Mouse (Mus musculus) forebrain, embryonic 16.5 days (tissue): ENCODE measurements around the gene 2510002D24Rik. TPM values are rescaled to one million over a fixed set of nuclear protein-coding genes. Genes with fewer than 3 reads are reported as not detected.

Experiments used
- ATAC-seq: fragments of 200-750 bp; cut with Nextera tagmentation; 2 replicates; pipeline ENCODE4 v1.8.0; 2017; ENCODE audit warnings: mild to moderate bottlenecking, moderate library complexity
- H3K27ac ChIP-seq: fragments of 300-500 bp; sonication (generic); 2 replicates; pipeline ENCODE4 v1.5.1; 2014; ENCODE audit warnings: low read length, control low read depth
- H3K27me3 ChIP-seq: fragments of 300-500 bp; sonication (generic); replicated peaks from 2 replicates; pipeline ENCODE4 v1.6.1; 2014; ENCODE audit warnings: low read length; ENCODE audit not compliant: control insufficient read depth, insufficient read depth
- H3K36me3 ChIP-seq: fragments of 300-500 bp; sonication (generic); 2 replicates; pipeline ENCODE4 v1.6.1; 2014; ENCODE audit not compliant: control insufficient read depth, insufficient read depth
- H3K4me1 ChIP-seq: fragments of 300-500 bp; sonication (generic); replicated peaks from 2 replicates; pipeline ENCODE4 v1.6.1; 2014; ENCODE audit warnings: low read length; ENCODE audit not compliant: control insufficient read depth, insufficient read depth
- H3K4me2 ChIP-seq: fragments of 300-500 bp; sonication (generic); 2 replicates; pipeline ENCODE4 v1.6.1; 2014; ENCODE audit warnings: mild to moderate bottlenecking, low read length, control low read depth
- H3K4me3 ChIP-seq: fragments of 300-500 bp; sonication (generic); replicated peaks from 2 replicates; pipeline ENCODE4 v1.5.1; 2014; ENCODE audit warnings: mild to moderate bottlenecking, low read length, control low read depth
- H3K9ac ChIP-seq: fragments of 300-500 bp; sonication (generic); replicated peaks from 2 replicates; pipeline ENCODE4 v1.6.1; 2014; ENCODE audit warnings: low read depth, low read length, control low read depth
- H3K9me3 ChIP-seq: fragments of 300-500 bp; sonication (generic); 2 replicates; pipeline ENCODE4 v1.6.1; 2016; ENCODE audit warnings: low read length; ENCODE audit not compliant: control insufficient read depth
- WGBS: fragments of 180-500 bp; shearing (Covaris S2); extraction: QIAGEN DNeasy Blood & Tissue Kit; methylation state at CpG from one replicate; pipeline ENCODE4 v1.1.7; 2014; 5-methylcytosine and 5-hydroxymethylcytosine counted together
- polyA plus RNA-seq: library from polyadenylated mRNA; unstranded; fragments of >200 nt; fragmentation: Nextera tagmentation; extraction: Ambion mirVana; gene quantifications from 2 replicates; pipeline ENCODE4 v1.2.1, GENCODE M21; 2015

Gene 2510002D24Rik
- polyA plus RNA-seq, 1 experiment from 2014 or later: 32.5 TPM

- Histone ChIP-seq H3K4me2 (peak overlapping the region; percentile 66), H3K36me3 (peaks cover 3% of the 10 kb centered on the region; the same call in 1 of the 2 replicates), H3K9ac (peak overlapping the region; percentile 90), H3K27ac (peak overlapping the region; percentile 97), H3K4me1 (peaks cover 28% of the 10 kb centered on the region), H3K4me3 (peak overlapping the region; percentile 70), H3K9me3 (no peaks in the 10 kb centered on the region), H3K27me3 (no peaks in the 10 kb centered on the region)
- ATAC-seq: no peak
- WGBS: 21% methylated on average over 20 of the region's 20 CpGs
Observed at GRCm38 (mm10) chr16:18878091-18878720, 41.8 kb downstream of the 2510002D24Rik start.

GRCm38 (mm10) chr16:18884044-18884443 lies 47.7 kb downstream of the 2510002D24Rik start:
- no peak overlapping the region for H3K27ac ChIP-seq
- H3K9me3 ChIP-seq: no peaks in the 10 kb centered on the region
- H3K9ac ChIP-seq: no peak overlapping the region
- H3K4me2 ChIP-seq: no peak overlapping the region
- no peaks in the 10 kb centered on the region for H3K27me3 ChIP-seq
- H3K36me3 ChIP-seq: no peaks in the 10 kb centered on the region
- no peak for ATAC-seq
- H3K4me1 ChIP-seq: peaks cover 17% of the 10 kb centered on the region
- no peak overlapping the region for H3K4me3 ChIP-seq

Other genes with a start within 250 kb of the 2510002D24Rik start
- 0.28 and 0.56 TPM in 2 replicates for gene Tbx1, start 245.9 kb upstream of the 2510002D24Rik start, polyA plus RNA-seq
- 8.0 and 9.5 TPM in 2 replicates for gene Gp1bb, start 214.2 kb upstream of the 2510002D24Rik start, polyA plus RNA-seq
- gene Gm49601, start 210.2 kb upstream of the 2510002D24Rik start, polyA plus RNA-seq: 16.9 and 23.4 TPM in 2 replicates
- gene Sept5, start 206.6 kb upstream of the 2510002D24Rik start, polyA plus RNA-seq: 216 and 228 TPM in 2 replicates
- gene Cldn5, start 59.7 kb upstream of the 2510002D24Rik start, polyA plus RNA-seq: 90.7 and 106 TPM in 2 replicates
- gene Ufd1, start 24.8 kb upstream of the 2510002D24Rik start, polyA plus RNA-seq: 115 and 130 TPM in 2 replicates
- 21.1 and 23.7 TPM in 2 replicates for gene Cdc45, start 24.6 kb upstream of the 2510002D24Rik start, polyA plus RNA-seq
- not detected in 2 replicates for gene Gm28539, start within 50 bp of the 2510002D24Rik start, polyA plus RNA-seq
- 60.5 and 71.3 TPM in 2 replicates for gene Mrpl40, start 40.3 kb downstream of the 2510002D24Rik start, polyA plus RNA-seq
- 20.2 and 23.1 TPM in 2 replicates for gene Hira, start 40.5 kb downstream of the 2510002D24Rik start, polyA plus RNA-seq